Mouse (Mus musculus) lung, adult 2 months (tissue): ENCODE results near the gene Vsig10.

Experiments used
- CTCF ChIP-seq: fragments of 200-500 bp; IDR thresholded peaks from 2 replicates; pipeline ENCODE4 v1.5.1; 2011; ENCODE audit warnings: mild to moderate bottlenecking, low read length, control low read depth; ENCODE audit not compliant: insufficient read depth
- POLR2A ChIP-seq: fragments of 200-500 bp; IDR thresholded peaks from 2 replicates; pipeline ENCODE4 v1.6.1; 2011; ENCODE audit warnings: low read depth, mild to moderate bottlenecking, control low read depth, low read length, borderline replicate concordance; ENCODE audit errors: extremely low read depth

DNA sequence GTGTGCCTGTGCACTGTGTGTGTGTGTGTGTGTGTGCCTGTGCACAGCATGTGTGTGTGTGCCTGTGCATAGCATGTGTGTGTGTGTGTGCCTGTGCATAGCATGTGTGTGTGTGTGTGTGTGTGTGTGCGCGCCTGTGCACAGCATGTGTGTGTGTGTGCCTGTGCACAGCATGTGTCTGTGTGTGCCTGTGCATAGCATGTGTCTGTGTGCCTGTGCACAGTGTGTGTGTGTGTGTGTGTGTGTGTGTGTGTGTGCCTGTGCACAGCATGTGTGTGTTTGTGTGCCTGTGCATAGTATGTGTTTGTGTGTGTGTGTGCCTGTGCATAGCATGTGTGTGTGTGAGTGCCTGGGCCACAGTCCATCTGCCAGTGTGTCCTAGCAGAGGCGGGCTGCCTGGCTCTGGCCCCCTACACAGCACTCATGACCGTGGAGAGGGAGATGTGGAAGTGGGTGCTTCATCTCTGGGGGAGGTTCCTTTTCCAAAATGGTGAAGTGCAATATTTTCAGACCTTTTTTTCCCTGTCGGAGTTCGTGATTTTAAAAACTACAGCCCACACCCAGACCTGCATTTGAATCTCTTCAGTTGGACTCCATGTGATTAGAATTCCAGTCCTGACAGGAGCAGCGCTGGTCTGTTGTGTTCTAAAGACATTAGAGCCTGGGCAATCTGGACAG lies 55.6 kb downstream of the Vsig10 start:
- TF ChIP-seq CTCF = no peak
- no peak for TF ChIP-seq POLR2A
